Mouse (Mus musculus) lung, embryonic 16.5 days (tissue): ENCODE results near the gene Cdca4. TPM values are rescaled to one million over a fixed set of nuclear protein-coding genes. Genes with fewer than 3 reads are reported as not detected.

Experiments used
- ATAC-seq: fragments of 200-750 bp; cut with Nextera tagmentation; 2 replicates; pipeline ENCODE4 v1.8.0; 2017; ENCODE audit warnings: low read depth, mild to moderate bottlenecking, moderate library complexity
- H3K27ac ChIP-seq: fragments of 300-500 bp; sonication (generic); 2 replicates; pipeline ENCODE4 v1.5.1; 2014; ENCODE audit warnings: mild to moderate bottlenecking, control low read depth, low read length
- H3K27me3 ChIP-seq: fragments of 300-500 bp; sonication (generic); 2 replicates; pipeline ENCODE4 v1.6.1; 2014; ENCODE audit warnings: low read depth, low read length, mixed read lengths; ENCODE audit not compliant: control insufficient read depth, insufficient read depth
- H3K36me3 ChIP-seq: fragments of 300-500 bp; sonication (generic); 2 replicates; pipeline ENCODE4 v1.6.1; 2014; ENCODE audit warnings: low read length; ENCODE audit not compliant: control insufficient read depth, insufficient read depth
- H3K4me1 ChIP-seq: fragments of 300-500 bp; sonication (generic); replicated peaks from 2 replicates; pipeline ENCODE4 v1.6.1; 2014; ENCODE audit warnings: low read length, mixed read lengths; ENCODE audit not compliant: control insufficient read depth, insufficient read depth
- H3K4me2 ChIP-seq: fragments of 300-500 bp; sonication (generic); 2 replicates; pipeline ENCODE4 v1.6.1; 2014; ENCODE audit warnings: low read depth, low read length, control low read depth
- H3K4me3 ChIP-seq: fragments of 300-500 bp; sonication (generic); 2 replicates; pipeline ENCODE4 v1.5.1; 2014; ENCODE audit warnings: mild to moderate bottlenecking, low read length, control low read depth
- H3K9ac ChIP-seq: fragments of 300-500 bp; sonication (generic); 2 replicates; pipeline ENCODE4 v1.6.1; 2014; ENCODE audit warnings: low read length, control low read depth
- H3K9me3 ChIP-seq: fragments of 300-500 bp; sonication (generic); 2 replicates; pipeline ENCODE4 v1.6.1; 2016; ENCODE audit warnings: low read length; ENCODE audit not compliant: control insufficient read depth
- WGBS: fragments of 180-500 bp; shearing (Covaris S2); extraction: QIAGEN DNeasy Blood & Tissue Kit; methylation state at CpG from one replicate; pipeline ENCODE4 v1.1.7; 2014; 5-methylcytosine and 5-hydroxymethylcytosine counted together
- polyA plus RNA-seq: library from polyadenylated mRNA; unstranded; fragments of >200 nt; fragmentation: Nextera tagmentation; extraction: Ambion mirVana; gene quantifications from 2 replicates; pipeline ENCODE4 v1.2.1, GENCODE M21; 2015

Gene Cdca4
- polyA plus RNA-seq, 1 experiment from 2014 or later = 108 TPM

- Histone ChIP-seq H3K4me2 (no peak overlapping the region), H3K4me3 (no peak overlapping the region), H3K36me3 (no peaks in the 10 kb centered on the region), H3K4me1 (no peaks in the 10 kb centered on the region), H3K27ac (no peak overlapping the region), H3K27me3 (no peaks in the 10 kb centered on the region), H3K9me3 (0 out of 2 replicates have a peak, but pooled peaks cover 2% of the 10 kb centered on the region), H3K9ac (no peak overlapping the region)
- 89% methylated on average over 10 of the region's 10 CpGs for whole genome bisulfite sequencing
- no peak for ATAC-seq
Observed at GRCm38 (mm10) chr12:112774481-112774880, 54.7 kb downstream of the Cdca4 start.

- H3K9ac ChIP-seq = no peak overlapping the region
- no peak for ATAC-seq
- H3K27ac ChIP-seq = no peak overlapping the region
- H3K27me3 ChIP-seq = no peaks in the 10 kb centered on the region
- H3K4me2 ChIP-seq = no peak overlapping the region
- H3K9me3 ChIP-seq = 0 out of 2 replicates have a peak, but pooled peaks cover 2% of the 10 kb centered on the region
- H3K4me1 ChIP-seq = no peaks in the 10 kb centered on the region
- H3K4me3 ChIP-seq = no peak overlapping the region
- 81% methylated on average over 6 of the region's 6 CpGs for WGBS
- H3K36me3 ChIP-seq = no peaks in the 10 kb centered on the region
Observed at GRCm38 (mm10) chr12:112774026-112774425, 55.2 kb downstream of the Cdca4 start.

DNA sequence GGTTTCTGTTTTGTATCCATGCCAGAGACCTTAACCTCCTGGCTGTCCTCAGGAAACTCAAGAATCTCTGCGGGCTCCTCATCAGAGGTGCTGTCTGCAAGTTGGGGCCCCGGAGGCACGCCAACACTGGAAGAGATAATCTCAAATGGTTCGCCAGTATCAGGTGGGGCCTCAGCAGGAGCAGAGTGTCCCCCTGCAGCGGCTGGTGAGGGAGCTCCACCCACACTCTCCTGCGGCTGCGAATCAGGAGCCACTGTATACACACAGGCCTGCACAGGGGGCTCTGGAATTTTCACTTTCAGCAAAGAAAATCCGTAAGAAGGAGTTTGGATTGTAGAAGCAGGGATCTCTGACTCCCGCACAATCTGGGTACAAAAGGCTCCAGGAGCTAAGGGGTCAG, 55.9 kb downstream of the Cdca4 start:
- 22% methylated on average over 9 of the region's 9 CpGs for WGBS
- H3K27ac ChIP-seq = no peak overlapping the region
- no peak overlapping the region for H3K4me2 ChIP-seq
- ATAC-seq = no peak
- H3K4me1 ChIP-seq = no peaks in the 10 kb centered on the region
- 0 out of 2 replicates have a peak, but pooled peaks cover 2% of the 10 kb centered on the region for H3K9me3 ChIP-seq
- H3K4me3 ChIP-seq = no peak overlapping the region
- H3K27me3 ChIP-seq = no peaks in the 10 kb centered on the region
- no peaks in the 10 kb centered on the region for H3K36me3 ChIP-seq
- no peak overlapping the region for H3K9ac ChIP-seq

- 89% methylated on average over 14 of the region's 14 CpGs for WGBS
Observed at GRCm38 (mm10) chr12:112772306-112772705, 56.9 kb downstream of the Cdca4 start.

DNA sequence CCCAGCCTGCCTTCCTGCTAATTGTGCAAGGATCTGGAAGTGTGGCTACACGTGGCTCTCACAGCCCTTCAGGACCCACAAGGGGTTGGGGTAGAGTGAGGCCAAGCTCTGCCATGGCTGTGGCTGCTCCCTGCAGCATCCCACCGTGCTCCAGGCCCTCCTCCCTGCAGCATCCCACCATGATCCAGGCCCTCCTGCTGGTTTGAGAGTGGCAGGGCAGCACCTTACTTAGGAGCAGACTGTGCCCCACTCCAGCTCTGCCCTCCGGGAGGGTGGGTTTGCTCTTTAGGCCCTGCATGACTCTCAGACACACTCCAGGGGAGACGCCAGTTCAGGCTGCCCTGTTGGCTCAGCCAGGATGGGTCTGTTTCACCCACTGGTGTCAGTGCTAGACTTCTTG, 58.8 kb downstream of the Cdca4 start:
- Histone ChIP-seq H3K27ac (no peak overlapping the region), H3K36me3 (no peaks in the 10 kb centered on the region), H3K4me1 (no peaks in the 10 kb centered on the region), H3K4me2 (no peak overlapping the region), H3K9ac (no peak overlapping the region), H3K27me3 (no peaks in the 10 kb centered on the region), H3K9me3 (no peaks in the 10 kb centered on the region), H3K4me3 (no peak overlapping the region)
- 77% methylated on average over 4 of the region's 4 CpGs for WGBS
- no peak for ATAC-seq

More at GRCm38 (mm10) chr12:112772306-112772705, 56.9 kb downstream of the Cdca4 start:
- H3K4me3 ChIP-seq = no peak overlapping the region
- H3K27me3 ChIP-seq = no peaks in the 10 kb centered on the region
- no peak for ATAC-seq
- 0 out of 2 replicates have a peak, but pooled peaks cover 2% of the 10 kb centered on the region for H3K9me3 ChIP-seq
- H3K9ac ChIP-seq = no peak overlapping the region
- no peaks in the 10 kb centered on the region for H3K4me1 ChIP-seq
- H3K27ac ChIP-seq = no peak overlapping the region
- no peak overlapping the region for H3K4me2 ChIP-seq
- H3K36me3 ChIP-seq = no peaks in the 10 kb centered on the region

Other genes starting within 250 kb of the Cdca4 start
- gene Inf2, start 240.6 kb downstream of the Cdca4 start, polyA plus RNA-seq = 3.5 and 3.7 TPM in 2 replicates
- 9.4 and 10.3 TPM in 2 replicates for gene Adssl1, start 209.4 kb downstream of the Cdca4 start, polyA plus RNA-seq
- 181 and 206 TPM in 2 replicates for gene Siva1, start 184.7 kb downstream of the Cdca4 start, polyA plus RNA-seq
- 42.4 and 43.5 TPM in 2 replicates for gene Akt1, start 154.5 kb downstream of the Cdca4 start, polyA plus RNA-seq
- 11.1 and 11.3 TPM in 2 replicates for gene Zbtb42, start 150.6 kb downstream of the Cdca4 start, polyA plus RNA-seq
- gene Cep170b, start 109.0 kb downstream of the Cdca4 start, polyA plus RNA-seq = 13.5 and 15.8 TPM in 2 replicates
- gene Pld4, start 68.8 kb downstream of the Cdca4 start, polyA plus RNA-seq = 15.0 and 20.3 TPM in 2 replicates
- 0.84 and 1.4 TPM in 2 replicates for gene Ahnak2, start 26.8 kb downstream of the Cdca4 start, polyA plus RNA-seq
- 9.2 and 9.5 TPM in 2 replicates for gene Clba1, start 20.5 kb downstream of the Cdca4 start, polyA plus RNA-seq
- gene Gpr132, start 38.8 kb upstream of the Cdca4 start, polyA plus RNA-seq = 0.15 and 0.73 TPM in 2 replicates
- gene Jag2, start 100.4 kb upstream of the Cdca4 start, polyA plus RNA-seq = 5.6 and 6.5 TPM in 2 replicates
- gene Nudt14, start 112.7 kb upstream of the Cdca4 start, polyA plus RNA-seq = 109 and 121 TPM in 2 replicates
- gene Btbd6, start 147.1 kb upstream of the Cdca4 start, polyA plus RNA-seq = 23.8 and 26.2 TPM in 2 replicates
- gene Brf1, start 171.3 kb upstream of the Cdca4 start, polyA plus RNA-seq = 55.5 TPM in 2 replicates
- 10.5 and 12.2 TPM in 2 replicates for gene Pacs2, start 185.1 kb upstream of the Cdca4 start, polyA plus RNA-seq
- gene Tex22, start 245.1 kb upstream of the Cdca4 start, polyA plus RNA-seq = 0.15 TPM in 1 of 2 replicates, not detected in the other